Mouse (Mus musculus) heart, adult 2 months (tissue): Measurements from ENCODE around the gene Nploc4. TPM values are rescaled to one million over a fixed set of nuclear protein-coding genes. Genes with fewer than 3 reads are reported as not detected.
A peak's percentile ranks its signal among the peaks of the same experiment; 100 is the strongest.

Source experiments
- DNase-seq, 2 experiments: peaks; one replicate each; pipeline ENCODE4 v3.0.0; 2021
- H3K27ac ChIP-seq: fragments of 200-600 bp; 2 replicates; pipeline ENCODE4 v1.8.1; 2022
- H3K27me3 ChIP-seq: fragments of 200-500 bp; 2 replicates; pipeline ENCODE4 v1.6.1; 2012; ENCODE audit warnings: mild to moderate bottlenecking, low read length, inconsistent platforms, mixed read lengths; ENCODE audit not compliant: control insufficient read depth, insufficient read depth
- H3K36me3 ChIP-seq: fragments of 200-500 bp; 2 replicates; pipeline ENCODE4 v1.6.1; 2012; ENCODE audit warnings: low read length, inconsistent platforms; ENCODE audit not compliant: control insufficient read depth, insufficient read depth
- H3K4me1 ChIP-seq: fragments of 200-500 bp; 2 replicates; pipeline ENCODE4 v1.6.1; 2011; ENCODE audit warnings: low read length; ENCODE audit not compliant: control insufficient read depth, insufficient read depth
- H3K4me3 ChIP-seq: fragments of 200-600 bp; 2 replicates; pipeline ENCODE4 v1.8.1; 2022
- H3K79me2 ChIP-seq: fragments of 200-500 bp; replicated peaks from 2 replicates; pipeline ENCODE4 v1.6.1; 2012; ENCODE audit warnings: mild to moderate bottlenecking, inconsistent platforms, low read length, moderate library complexity, mixed read lengths; ENCODE audit not compliant: control insufficient read depth, insufficient read depth
- H3K9ac ChIP-seq: fragments of 200-500 bp; 2 replicates; pipeline ENCODE4 v1.6.1; 2012; ENCODE audit warnings: low read depth, mild to moderate bottlenecking, control low read depth, inconsistent platforms, low read length, mixed read lengths
- CTCF ChIP-seq: fragments of 200-600 bp; IDR thresholded peaks from 2 replicates; pipeline ENCODE4 v1.8.1; 2022; ENCODE audit warnings: antibody characterized with exemption, mild to moderate bottlenecking, moderate library complexity
- EP300 ChIP-seq: fragments of 200-500 bp; IDR thresholded peaks from 2 replicates; pipeline ENCODE4 v1.6.1; 2011; ENCODE audit warnings: low read depth, low read length, control low read depth; ENCODE audit not compliant: insufficient read depth
- POLR2A ChIP-seq: fragments of 200-500 bp; IDR thresholded peaks from 2 replicates; pipeline ENCODE4 v1.6.1; 2011; ENCODE audit warnings: mild to moderate bottlenecking, low read depth, low read length, control low read depth; ENCODE audit not compliant: insufficient read depth
- WGBS: fragments of 180-500 bp; shearing (Covaris S2); methylation state at CpG from one replicate; pipeline ENCODE4 v1.1.7; 2018; 5-methylcytosine and 5-hydroxymethylcytosine counted together
- intact Hi-C: fragments of 180-260 bp; cut with DNase I; formaldehyde crosslinking; loops from one replicate; pipeline ENCODE4 v1.15.1; 2025
- polyA plus RNA-seq: library from polyadenylated mRNA; depleted of rRNA; stranded (reverse); fragments of >200 nt; gene quantifications from 2 replicates; pipeline ENCODE4 v1.2.3, GENCODE M21; 2012
- total RNA-seq, 2 experiments: library from RNA; stranded (reverse); gene quantifications; 2 replicates each; pipeline ENCODE4 v1.2.3; 2021

The Nploc4 gene
- total and polyA plus RNA-seq, 3 experiments = 36.6 to 58.4 (median 54.8) TPM

DNA sequence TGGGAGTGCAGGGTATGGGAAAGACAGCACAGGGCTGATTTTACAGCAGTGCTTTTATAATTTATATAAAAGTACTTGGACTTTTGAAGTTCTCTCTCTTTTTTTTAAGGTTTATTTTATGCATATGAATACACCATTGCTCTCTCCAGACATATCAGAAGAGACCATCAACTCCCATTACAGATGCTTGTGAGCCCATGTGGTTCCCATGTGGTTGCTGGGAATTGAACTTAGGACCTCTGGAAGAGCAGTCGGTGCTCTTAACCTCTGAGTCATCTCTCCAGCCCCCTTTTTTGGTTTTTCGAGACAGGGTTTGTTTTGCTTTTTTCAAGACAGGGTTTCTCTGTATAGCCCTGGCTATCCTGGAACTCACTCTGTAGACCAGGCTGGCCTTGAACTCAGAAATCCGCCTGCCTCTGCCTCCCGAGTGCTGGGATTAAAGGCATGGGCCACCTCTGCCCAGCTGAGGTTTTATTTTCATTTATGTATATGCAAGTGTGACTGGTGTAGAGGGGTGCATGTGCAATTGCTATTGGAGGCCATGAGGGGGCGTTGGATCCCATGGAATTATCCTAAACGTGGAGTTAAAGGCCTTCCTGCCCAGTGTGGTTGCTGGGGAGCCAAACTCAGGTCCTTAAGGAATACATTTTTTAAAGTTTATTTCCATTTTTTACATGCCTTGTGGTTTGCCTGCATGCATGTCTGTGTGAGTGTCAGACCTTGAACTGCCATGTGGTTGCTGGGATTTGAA, 21.5 kb upstream of the Nploc4 start:
- Histone ChIP-seq H3K27ac (no peak overlapping the region; the same call in 1 of the 2 replicates), H3K4me1 (no peaks in the 10 kb centered on the region), H3K4me3 (peak overlapping the region; percentile 85), H3K36me3 (no peaks in the 10 kb centered on the region), H3K27me3 (no peaks in the 10 kb centered on the region), H3K79me2 (no peaks in the 10 kb centered on the region), H3K9ac (no peak overlapping the region)
- 57% methylated on average over 6 of the region's 6 CpGs for WGBS
- intact Hi-C loops = no loop called here
- DNase-seq = no peak
- peak; percentile 41 for TF ChIP-seq CTCF
- no peak for TF ChIP-seq POLR2A

DNA sequence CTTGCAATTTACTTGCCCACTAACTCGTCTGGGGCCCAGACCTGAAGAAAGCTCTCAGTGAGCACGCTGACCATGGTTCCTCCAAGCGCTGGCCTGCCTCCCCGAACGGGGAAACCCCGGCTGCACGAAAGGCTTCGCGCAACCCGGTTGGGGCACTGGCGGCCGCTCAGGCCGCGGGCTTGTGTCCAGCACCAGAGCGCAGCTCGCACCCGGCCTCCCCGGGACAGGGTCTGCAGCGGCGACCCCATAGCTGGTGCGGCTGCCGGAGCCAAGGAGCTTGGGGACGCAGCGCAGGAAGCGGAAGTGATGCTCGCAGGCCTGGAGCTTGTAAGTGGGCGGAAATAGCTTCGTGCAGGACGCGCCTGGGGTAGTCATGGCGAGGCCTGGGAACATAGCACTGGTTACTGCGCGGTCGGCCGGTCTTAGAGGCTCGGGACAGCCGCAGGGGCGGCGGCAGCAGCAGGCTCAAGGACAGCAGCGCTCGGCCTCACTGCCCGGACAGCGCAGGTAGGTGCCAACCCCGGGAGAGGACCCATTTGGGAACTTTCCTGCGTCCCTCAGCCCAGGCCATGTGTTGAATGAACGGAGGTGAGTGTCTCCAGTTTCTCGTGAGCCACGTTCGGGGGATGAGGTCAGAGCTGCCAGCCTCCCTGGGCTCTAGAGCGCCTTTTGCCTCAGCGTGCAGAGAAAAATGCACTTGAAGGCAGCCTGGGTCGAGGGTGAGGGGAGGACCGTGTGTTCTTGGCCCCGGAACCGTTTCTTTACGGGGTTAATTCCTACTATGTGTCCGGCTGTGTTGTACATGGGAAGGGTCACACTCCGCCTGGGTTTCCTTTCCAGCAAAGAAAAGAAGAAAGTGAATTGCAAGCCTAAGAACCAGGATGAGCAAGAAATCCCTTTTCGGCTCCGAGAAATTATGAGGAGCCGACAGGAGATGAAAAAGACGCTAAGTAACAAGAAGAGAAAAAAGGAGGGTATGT, 20.6 kb upstream of the Nploc4 start, which contains the start of the genes Oxld1 and Ccdc137:
Gene Oxld1, minus strand, starts transcription at position 297 of the 980 bp plus-strand sequence.
Gene Ccdc137, plus strand, starts transcription at position 344 of the 980 bp plus-strand sequence.
- Histone ChIP-seq H3K27me3 (no peaks in the 10 kb centered on the region), H3K4me3 (peak within 1 kb of the TSS; percentile 85), H3K27ac (peak within 1 kb of the TSS; percentile 92), H3K36me3 (no peaks in the 10 kb centered on the region), H3K79me2 (no peaks in the 10 kb centered on the region), H3K9ac (peak within 1 kb of the TSS; percentile 84), H3K4me1 (no peaks in the 10 kb centered on the region)
- DNase-seq = peak; percentile 85 to 86
- TF ChIP-seq EP300 (0 out of 2 replicates have a peak, but pooled peaks have one; percentile 25), CTCF (no peak), POLR2A (peak; percentile 89)
- 3% methylated on average over 62 of the region's 62 CpGs for WGBS
- intact Hi-C loops = loop anchor here (2.0 kb wide), 1 partner anchor 21 kb away; the partner anchor contains the start of gene Nploc4

DNA sequence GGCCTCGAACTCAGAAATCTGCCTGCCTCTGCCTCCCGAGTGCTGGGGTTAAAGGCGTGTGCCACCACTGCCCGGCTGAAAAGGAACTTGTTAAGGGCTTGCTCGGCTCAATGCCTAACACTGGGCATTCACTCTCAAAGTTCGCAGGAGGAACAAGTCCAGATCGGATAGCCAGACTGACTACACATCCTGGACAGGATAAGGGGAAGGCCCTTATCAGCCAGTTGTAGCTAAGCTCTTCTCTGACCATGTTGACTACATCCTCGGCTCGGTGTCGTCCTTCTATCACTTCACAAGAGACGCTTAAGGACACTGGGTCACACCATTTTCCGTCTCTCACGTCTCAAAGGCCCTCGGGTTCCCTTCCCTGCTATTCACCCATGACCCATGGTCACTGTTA, 19.9 kb upstream of the Nploc4 start:
- WGBS = 6% methylated on average over 14 of the region's 14 CpGs
- intact Hi-C loops = loop anchor here (2.0 kb wide), 1 partner anchor 21 kb away; the partner anchor contains the start of gene Nploc4

DNA sequence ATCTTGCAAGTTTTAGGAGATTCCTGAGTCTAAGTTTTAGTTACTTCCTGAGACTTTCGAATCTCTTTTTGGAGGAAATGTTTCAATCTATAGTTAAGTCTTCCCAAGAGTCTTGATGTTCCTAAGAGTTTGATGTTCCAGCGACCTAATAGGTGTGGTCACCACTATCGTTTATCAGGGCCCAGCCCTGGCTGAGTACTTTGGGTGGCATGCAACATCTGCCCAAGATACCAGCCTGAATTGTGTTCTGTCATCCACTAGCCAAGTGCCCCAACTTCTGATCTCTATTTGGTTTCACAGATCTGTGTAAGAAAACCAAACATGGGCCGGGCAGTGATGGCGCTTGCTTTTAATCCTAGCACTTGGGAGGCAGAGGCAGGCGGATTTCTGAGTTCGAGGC, 17.9 kb upstream of the Nploc4 start:
- Histone ChIP-seq H3K27ac (no peak overlapping the region), H3K4me1 (no peaks in the 10 kb centered on the region), H3K9ac (no peak overlapping the region), H3K36me3 (no peaks in the 10 kb centered on the region), H3K27me3 (no peaks in the 10 kb centered on the region), H3K79me2 (no peaks in the 10 kb centered on the region), H3K4me3 (no peak overlapping the region)
- TF ChIP-seq EP300 (no peak), CTCF (no peak)
- WGBS = 92% methylated on average over 7 of the region's 7 CpGs
- DNase-seq = no peak
- intact Hi-C loops = no loop called here

More for the DNA sequence above, 19.9 kb upstream of the Nploc4 start:
- H3K79me2 ChIP-seq = no peaks in the 10 kb centered on the region
- TF ChIP-seq POLR2A (no peak), EP300 (no peak), CTCF (no peak)
- H3K4me3 ChIP-seq = peak overlapping the region; percentile 85
- peak in 1 of 2 experiments; percentile 14 for DNase-seq
- no peaks in the 10 kb centered on the region for H3K4me1 ChIP-seq
- H3K27ac ChIP-seq = peak overlapping the region; percentile 92
- peak overlapping the region; percentile 84 for H3K9ac ChIP-seq
- H3K27me3 ChIP-seq = no peaks in the 10 kb centered on the region
- no peaks in the 10 kb centered on the region for H3K36me3 ChIP-seq

DNA sequence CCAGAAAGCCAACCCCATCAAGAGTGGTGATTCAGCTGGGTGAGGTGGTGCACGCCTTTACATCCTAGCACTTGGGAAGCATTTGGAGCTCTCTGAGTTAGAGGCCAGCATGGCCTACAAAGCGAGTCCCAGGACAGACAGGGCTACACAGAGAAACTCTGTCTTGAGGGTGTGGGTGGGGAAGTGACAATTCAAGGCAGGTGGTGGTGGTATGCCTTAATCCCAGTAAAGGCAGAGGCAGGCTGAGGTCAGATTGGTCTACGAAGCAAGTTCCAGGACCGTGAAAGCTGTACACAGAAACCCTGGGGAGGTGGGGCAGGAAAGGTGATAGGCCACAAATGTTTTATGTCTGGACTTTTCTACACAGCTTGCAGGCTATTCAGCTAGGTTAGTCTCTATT, 17.5 kb upstream of the Nploc4 start:
- no peak overlapping the region for H3K9ac ChIP-seq
- H3K79me2 ChIP-seq = no peaks in the 10 kb centered on the region
- TF ChIP-seq EP300 = no peak
- intact Hi-C loops = no loop called here
- H3K4me1 ChIP-seq = no peaks in the 10 kb centered on the region
- H3K27me3 ChIP-seq = no peaks in the 10 kb centered on the region
- H3K36me3 ChIP-seq = no peaks in the 10 kb centered on the region
- WGBS = 95% methylated on average over 4 of the region's 4 CpGs
- no peak overlapping the region for H3K27ac ChIP-seq
- no peak for DNase-seq
- no peak overlapping the region for H3K4me3 ChIP-seq
